Mouse (Mus musculus): ENCODE measurements around the gene Polr2j. TPM values are rescaled to one million over a fixed set of nuclear protein-coding genes. Genes with fewer than 3 reads are reported as not detected.
"Not testable (repeated sequence)": the region's sequence is repeated elsewhere in the genome, so short reads cannot be mapped to it uniquely, and the experiment has no call there.

Polr2j gene
- polyA plus RNA-seq, 1 experiment from 2014 or later, result 236 TPM

DNA sequence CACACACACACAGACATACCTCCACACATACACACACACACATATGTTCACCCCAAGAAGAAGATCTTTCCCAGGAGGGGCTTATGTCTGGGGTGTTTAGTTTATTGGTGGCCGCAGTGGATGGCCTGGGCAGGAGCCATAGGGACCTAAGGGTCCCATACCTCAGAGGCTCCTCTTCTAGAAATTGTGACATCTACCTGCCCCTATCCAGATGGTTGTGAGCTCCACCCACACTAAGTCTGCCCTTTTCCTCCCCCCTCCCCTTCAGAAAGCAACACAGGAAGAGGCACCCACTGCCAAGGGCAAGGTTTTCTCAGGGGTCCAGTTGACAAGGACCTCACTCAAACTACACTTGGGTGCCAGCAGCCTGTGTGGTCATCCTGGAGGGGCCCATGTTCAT lies 30.5 kb downstream of the Polr2j start:
- H3K4me1 ChIP-seq (replicated peaks), result no peaks in the 10 kb centered on the region
- H3K4me2 ChIP-seq, result no peak overlapping the region
- no peaks in the 10 kb centered on the region for H3K9me3 ChIP-seq
- no peak for ATAC-seq (ENCODE audit: low FRiP score)
- H3K9ac ChIP-seq, result no peak overlapping the region
- peaks cover 7% of the 10 kb centered on the region for H3K36me3 ChIP-seq
- no peak overlapping the region for H3K4me3 ChIP-seq
- 90% methylated on average over 1 of the region's 1 CpGs for WGBS
- H3K27me3 ChIP-seq, result no peaks in the 10 kb centered on the region
- H3K27ac ChIP-seq, result no peak overlapping the region

- no peak overlapping the region for H3K4me3 ChIP-seq
- no peak overlapping the region for H3K27ac ChIP-seq
- ATAC-seq (ENCODE audit: low FRiP score), result no peak
- no peak overlapping the region for H3K4me2 ChIP-seq
- H3K36me3 ChIP-seq, result no peaks in the 10 kb centered on the region
- no peaks in the 10 kb centered on the region for H3K27me3 ChIP-seq
- 78% methylated on average over 8 of the region's 8 CpGs for WGBS
- no peaks in the 10 kb centered on the region for H3K4me1 ChIP-seq (replicated peaks)
- no peaks in the 10 kb centered on the region for H3K9me3 ChIP-seq
- H3K9ac ChIP-seq, result no peak overlapping the region
These were observed 31.3 kb downstream of the Polr2j start for GRCm38 (mm10) chr5:136147704-136148103.

DNA sequence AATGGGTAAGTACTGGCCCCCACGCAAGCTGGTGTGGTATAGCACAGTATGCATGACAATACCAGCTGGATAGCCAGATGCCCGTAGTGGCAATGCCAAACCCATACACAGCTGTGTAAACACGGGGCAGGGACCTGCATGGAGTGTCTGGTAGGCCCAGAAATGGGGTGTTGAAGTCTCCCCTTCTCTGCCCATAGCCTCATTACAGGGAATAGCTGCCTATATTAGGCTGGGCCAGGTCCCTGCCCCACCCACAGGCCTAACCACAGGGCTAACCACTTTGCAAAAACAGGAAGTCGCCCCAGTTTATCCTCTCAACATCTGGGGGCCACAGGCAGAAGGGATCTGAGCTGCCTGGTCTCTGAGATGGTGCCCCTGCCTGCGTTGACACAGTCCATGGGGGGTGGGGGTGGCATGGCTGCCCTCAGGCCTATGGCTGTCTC lies 32.7 kb downstream of the Polr2j start:
- WGBS, result 65% methylated on average over 5 of the region's 5 CpGs
- not testable (repeated sequence) for H3K4me1 ChIP-seq (replicated peaks); H3K9ac ChIP-seq; H3K27ac ChIP-seq; H3K36me3 ChIP-seq; ATAC-seq (ENCODE audit: low FRiP score); H3K4me2 ChIP-seq; H3K9me3 ChIP-seq; H3K4me3 ChIP-seq; H3K27me3 ChIP-seq

DNA sequence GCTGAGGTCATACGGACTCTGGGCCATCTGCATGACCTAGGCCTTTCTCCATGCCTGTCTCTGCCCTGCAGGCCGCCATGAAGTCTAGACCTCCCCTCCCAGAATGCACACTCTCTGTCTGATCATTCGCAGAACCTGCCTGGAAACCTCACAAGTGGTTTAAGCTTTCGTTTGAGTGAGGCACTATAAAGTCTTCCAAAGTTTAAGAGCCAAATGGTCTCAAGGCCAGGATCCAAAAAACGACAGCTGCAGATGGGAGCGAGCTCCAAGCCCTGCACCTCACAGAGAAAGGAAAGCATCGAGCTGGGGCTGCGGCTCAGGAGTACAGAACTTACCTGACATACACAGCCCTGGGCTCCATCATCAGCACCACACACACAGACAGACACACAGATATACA lies 35.9 kb downstream of the Polr2j start:
- 87% methylated on average over 8 of the region's 8 CpGs for WGBS
- H3K9me3 ChIP-seq, result no peaks in the 10 kb centered on the region
- no peaks in the 10 kb centered on the region for H3K27me3 ChIP-seq
- ATAC-seq (ENCODE audit: low FRiP score), result no peak
- no peak overlapping the region for H3K4me3 ChIP-seq
- no peak overlapping the region for H3K9ac ChIP-seq
- H3K4me2 ChIP-seq, result no peak overlapping the region
- H3K36me3 ChIP-seq, result peaks cover 11% of the 10 kb centered on the region
- H3K4me1 ChIP-seq (replicated peaks), result no peaks in the 10 kb centered on the region
- no peak overlapping the region for H3K27ac ChIP-seq

- Histone ChIP-seq H3K36me3 (peaks cover 16% of the 10 kb centered on the region), H3K27me3 (no peaks in the 10 kb centered on the region), H3K4me3 (no peak overlapping the region), H3K4me1 (replicated peaks) (no peaks in the 10 kb centered on the region), H3K9ac (no peak overlapping the region), H3K4me2 (no peak overlapping the region), H3K27ac (no peak overlapping the region), H3K9me3 (no peaks in the 10 kb centered on the region)
- WGBS, result 84% methylated on average over 5 of the region's 5 CpGs
- ATAC-seq (ENCODE audit: low FRiP score), result no peak
These were observed 39.0 kb downstream of the Polr2j start for GRCm38 (mm10) chr5:136155399-136155798.

GRCm38 (mm10) chr5:136160084-136160483 lies 43.7 kb downstream of the Polr2j start:
- not testable (repeated sequence) for H3K27ac ChIP-seq; H3K4me2 ChIP-seq; H3K27me3 ChIP-seq; H3K9me3 ChIP-seq; H3K4me3 ChIP-seq; H3K9ac ChIP-seq; ATAC-seq (ENCODE audit: low FRiP score)
- 90% methylated on average over 11 of the region's 12 CpGs for WGBS
- Histone ChIP-seq H3K4me1 (replicated peaks) (peaks cover 15% of the 10 kb centered on the region), H3K36me3 (peaks cover 12% of the 10 kb centered on the region)

DNA sequence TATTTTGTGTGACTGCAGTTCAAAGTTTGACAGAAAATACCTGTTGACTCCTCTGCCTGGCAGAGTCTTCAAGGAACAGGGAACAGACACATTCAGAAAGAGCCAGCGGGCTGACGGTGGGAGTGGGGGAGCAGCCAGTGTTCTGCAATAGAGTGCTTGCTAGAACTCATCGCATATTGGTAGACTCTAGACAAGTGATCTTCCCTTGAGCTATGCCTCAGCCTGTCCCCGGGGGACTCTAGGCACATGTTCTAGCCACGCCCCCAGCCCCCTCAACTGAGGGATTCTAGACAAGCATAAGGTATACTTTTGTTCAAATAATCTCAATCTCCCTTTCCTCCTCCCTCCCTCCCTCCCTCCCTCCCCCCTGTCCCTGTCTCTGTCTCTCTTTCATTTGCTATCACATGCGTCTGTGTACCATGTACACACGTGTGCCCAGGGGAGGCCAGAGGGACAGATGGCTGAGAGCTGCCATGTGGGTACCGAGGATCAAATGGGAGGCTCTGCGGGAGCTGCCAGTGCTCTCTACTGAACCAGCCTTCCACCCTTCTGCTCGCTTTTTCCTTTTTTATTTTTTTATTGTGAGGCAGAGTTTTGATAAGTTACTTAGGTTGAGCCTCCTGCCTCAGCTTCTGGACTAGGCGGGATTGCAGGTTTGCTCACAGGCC lies 47.5 kb downstream of the Polr2j start:
- Histone ChIP-seq H3K9me3 (peaks cover 4% of the 10 kb centered on the region; the same call in 1 of the 2 replicates), H3K4me2 (no peak overlapping the region), H3K27me3 (no peaks in the 10 kb centered on the region), H3K9ac (no peak overlapping the region; the same call in 1 of the 2 replicates), H3K4me1 (replicated peaks) (peaks cover 28% of the 10 kb centered on the region), H3K36me3 (peaks cover 26% of the 10 kb centered on the region), H3K27ac (peak overlapping the region; percentile 64), H3K4me3 (no peak overlapping the region)
- 63% methylated on average over 11 of the region's 11 CpGs for WGBS
- peak; percentile 57; the same call in 1 of the 2 replicates for ATAC-seq (ENCODE audit: low FRiP score)

GRCm38 (mm10) chr5:136165246-136165645 lies 48.8 kb downstream of the Polr2j start:
- Histone ChIP-seq H3K9me3 (peaks cover 4% of the 10 kb centered on the region; the same call in 1 of the 2 replicates), H3K4me2 (no peak overlapping the region), H3K4me1 (replicated peaks) (peaks cover 33% of the 10 kb centered on the region), H3K27ac (peak overlapping the region; percentile 44; the same call in 1 of the 2 replicates), H3K27me3 (no peaks in the 10 kb centered on the region), H3K36me3 (peaks cover 23% of the 10 kb centered on the region), H3K9ac (no peak overlapping the region; the same call in 1 of the 2 replicates), H3K4me3 (no peak overlapping the region)
- ATAC-seq (ENCODE audit: low FRiP score), result no peak
- 75% methylated on average over 8 of the region's 8 CpGs for WGBS

DNA sequence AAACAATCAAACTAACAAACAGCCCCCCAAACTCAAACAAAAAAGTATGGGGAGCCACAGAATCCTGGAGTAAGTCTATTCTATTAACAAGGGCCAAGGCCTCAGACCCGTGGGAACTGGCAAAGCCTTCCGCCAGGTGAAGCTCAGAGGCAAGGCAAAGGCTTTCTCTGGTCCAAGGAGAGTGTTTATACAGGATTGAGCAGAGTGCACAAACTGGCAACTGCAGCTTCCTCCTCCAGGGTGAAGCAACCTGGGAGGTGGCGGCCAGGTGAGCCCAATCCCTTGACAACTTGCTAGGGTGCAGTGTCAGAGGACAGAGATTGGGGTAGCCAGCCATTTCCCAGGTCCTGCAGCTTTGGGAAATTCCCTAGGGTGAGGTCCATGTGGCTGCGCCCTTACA lies 50.9 kb downstream of the Polr2j start:
- peaks cover 14% of the 10 kb centered on the region for H3K36me3 ChIP-seq
- WGBS, result 90% methylated on average over 4 of the region's 4 CpGs
- no peaks in the 10 kb centered on the region for H3K27me3 ChIP-seq
- H3K4me1 ChIP-seq (replicated peaks), result peaks cover 46% of the 10 kb centered on the region
- H3K27ac ChIP-seq, result no peak overlapping the region
- H3K9ac ChIP-seq, result no peak overlapping the region
- no peak overlapping the region for H3K4me2 ChIP-seq
- no peak overlapping the region for H3K4me3 ChIP-seq
- H3K9me3 ChIP-seq, result peaks cover 4% of the 10 kb centered on the region; the same call in 1 of the 2 replicates
- ATAC-seq (ENCODE audit: low FRiP score), result no peak

DNA sequence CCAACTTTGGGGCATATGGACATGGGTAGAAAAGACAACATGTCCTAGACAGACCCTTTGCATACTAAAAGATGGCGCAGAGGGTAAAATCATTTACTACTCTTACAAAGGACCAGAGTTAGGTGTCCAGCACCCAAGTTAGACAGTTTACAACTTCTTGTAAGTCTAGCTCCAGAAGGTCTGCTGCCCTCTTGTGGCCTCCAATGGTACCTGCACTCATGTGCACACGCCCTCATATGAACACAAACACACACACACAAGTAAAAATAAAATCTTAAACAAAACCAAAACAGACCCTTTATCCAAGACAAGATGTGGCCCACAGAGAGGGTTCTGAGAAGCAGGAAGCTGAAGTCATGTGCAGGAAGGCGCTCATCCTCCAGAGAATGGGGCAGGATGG lies 51.6 kb downstream of the Polr2j start:
- Histone ChIP-seq H3K4me1 (replicated peaks) (peaks cover 46% of the 10 kb centered on the region), H3K9me3 (peaks cover 4% of the 10 kb centered on the region; the same call in 1 of the 2 replicates), H3K9ac (no peak overlapping the region), H3K36me3 (peaks cover 14% of the 10 kb centered on the region), H3K27me3 (no peaks in the 10 kb centered on the region), H3K4me2 (no peak overlapping the region), H3K4me3 (no peak overlapping the region), H3K27ac (no peak overlapping the region)
- 93% methylated on average over 3 of the region's 3 CpGs for WGBS
- ATAC-seq (ENCODE audit: low FRiP score), result no peak

- 13% methylated on average over 15 of the region's 15 CpGs for WGBS
- Histone ChIP-seq H3K27ac (peak overlapping the region; percentile 87), H3K36me3 (peaks cover 14% of the 10 kb centered on the region), H3K9me3 (peaks cover 4% of the 10 kb centered on the region; the same call in 1 of the 2 replicates), H3K4me2 (peak overlapping the region; percentile 68), H3K4me1 (replicated peaks) (peaks cover 43% of the 10 kb centered on the region), H3K27me3 (no peaks in the 10 kb centered on the region), H3K4me3 (peak overlapping the region; percentile 58), H3K9ac (peak overlapping the region; percentile 77)
- ATAC-seq (ENCODE audit: low FRiP score), result peak; percentile 50
These were observed 53.4 kb downstream of the Polr2j start for GRCm38 (mm10) chr5:136169626-136170511.

- H3K4me1 ChIP-seq (replicated peaks), result peaks cover 38% of the 10 kb centered on the region
- no peaks in the 10 kb centered on the region for H3K27me3 ChIP-seq
- H3K36me3 ChIP-seq, result peaks cover 11% of the 10 kb centered on the region
- peak; percentile 87 for ATAC-seq (ENCODE audit: low FRiP score)
- WGBS, result 5% methylated on average over 45 of the region's 49 CpGs
- peak within 1 kb of the TSS; percentile 87 for H3K27ac ChIP-seq
- H3K9ac ChIP-seq, result peak within 1 kb of the TSS; percentile 77
- peak within 1 kb of the TSS; percentile 58 for H3K4me3 ChIP-seq
- peaks cover 4% of the 10 kb centered on the region; the same call in 1 of the 2 replicates for H3K9me3 ChIP-seq
- H3K4me2 ChIP-seq, result peak within 1 kb of the TSS; percentile 68
These were observed 54.3 kb downstream of the Polr2j start, which contains the start of gene Orai2 for GRCm38 (mm10) chr5:136170512-136171362. Orai2 (minus strand) TSS chr5:136170713.

Measured in hindbrain, embryonic 13.5 days (tissue).